Mouse (Mus musculus) heart, embryonic 10.5 days (tissue): Measurements from ENCODE around the gene Sorcs1. TPM values are rescaled to one million over a fixed set of nuclear protein-coding genes. Genes with fewer than 3 reads are reported as not detected.

Experiments
- DNase-seq: peaks from one replicate; pipeline ENCODE4 v3.0.0-alpha.2; 2017; ENCODE audit warnings: low spot score
- H3K27ac ChIP-seq: fragments of 300-500 bp; sonication (generic); 2 replicates; pipeline ENCODE4 v1.5.1; 2016; ENCODE audit warnings: mild to moderate bottlenecking
- H3K27me3 ChIP-seq: fragments of 300-500 bp; sonication (generic); 2 replicates; pipeline ENCODE4 v1.6.1; 2016; ENCODE audit warnings: mild to moderate bottlenecking; ENCODE audit not compliant: poor library complexity, insufficient read depth, severe bottlenecking
- H3K36me3 ChIP-seq: fragments of 300-500 bp; sonication (generic); 2 replicates; pipeline ENCODE4 v1.6.1; 2016; ENCODE audit warnings: mild to moderate bottlenecking, moderate library complexity
- H3K4me1 ChIP-seq: fragments of 300-500 bp; sonication (generic); 2 replicates; pipeline ENCODE4 v1.6.1; 2016; ENCODE audit warnings: mild to moderate bottlenecking
- H3K4me3 ChIP-seq: fragments of 300-500 bp; sonication (generic); 2 replicates; pipeline ENCODE4 v1.5.1; 2016; ENCODE audit warnings: mild to moderate bottlenecking, moderate library complexity
- H3K9me3 ChIP-seq: fragments of 300-500 bp; sonication (generic); 2 replicates; pipeline ENCODE4 v1.6.1; 2016; ENCODE audit warnings: mild to moderate bottlenecking, moderate library complexity
- WGBS: fragments of 180-500 bp; shearing (Covaris S2); methylation state at CpG from one replicate; pipeline ENCODE4 v1.1.7; 2016; 5-methylcytosine and 5-hydroxymethylcytosine counted together
- polyA plus RNA-seq: library from polyadenylated mRNA; unstranded; fragments of >200 nt; fragmentation: Nextera tagmentation; extraction: Ambion mirVana; gene quantifications from 2 replicates; pipeline ENCODE4 v1.2.1, GENCODE M21; 2016

Sorcs1 gene
- polyA plus RNA-seq, 1 experiment from 2014 or later = 2.3 TPM

GRCm38 (mm10) chr19:50220476-50220875 lies 458.0 kb downstream of the Sorcs1 start:
- DNase-seq = no peak
- no peaks in the 10 kb centered on the region for H3K4me1 ChIP-seq
- no peaks in the 10 kb centered on the region for H3K36me3 ChIP-seq
- no peak overlapping the region for H3K4me3 ChIP-seq
- no peak overlapping the region for H3K27ac ChIP-seq
- 73% methylated on average over 5 of the region's 5 CpGs for WGBS
- no peaks in the 10 kb centered on the region for H3K27me3 ChIP-seq
- no peaks in the 10 kb centered on the region for H3K9me3 ChIP-seq

DNA sequence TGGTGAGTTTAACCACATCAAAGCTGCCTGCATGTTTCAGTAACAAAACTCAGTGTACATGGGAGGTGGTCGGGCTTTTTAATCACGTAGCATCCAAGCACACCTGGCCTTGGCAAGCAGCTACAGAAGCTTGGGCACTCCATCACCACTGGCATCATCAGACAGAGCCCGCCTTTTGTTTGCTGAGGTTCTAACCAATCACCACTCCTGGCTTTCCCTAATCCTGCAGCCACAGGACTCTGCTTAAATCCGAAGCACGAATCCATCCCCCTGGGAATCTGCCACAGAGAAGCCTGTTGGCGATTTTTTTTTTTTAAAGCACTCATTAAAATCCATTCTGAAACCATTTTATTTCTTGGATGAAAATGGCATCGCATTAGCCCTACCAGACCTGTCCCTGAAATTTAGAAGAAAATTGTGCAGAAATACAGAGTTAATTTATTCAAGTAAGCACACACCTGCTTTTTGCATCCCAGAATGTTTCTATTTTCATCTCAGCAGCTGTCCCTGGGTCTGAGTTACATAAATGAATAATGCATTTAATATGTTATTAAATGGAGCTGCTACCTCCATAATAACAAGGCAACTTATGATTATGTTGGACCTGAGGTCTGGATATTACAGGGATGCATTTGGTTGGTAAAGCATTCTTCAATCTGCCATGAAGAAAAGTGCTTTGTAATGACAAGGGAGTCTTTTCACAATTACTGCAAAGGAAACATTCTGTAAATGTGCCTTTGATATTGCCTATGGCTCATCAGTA lies 463.8 kb downstream of the Sorcs1 start:
- no peaks in the 10 kb centered on the region for H3K36me3 ChIP-seq
- no peak overlapping the region for H3K4me3 ChIP-seq
- no peaks in the 10 kb centered on the region for H3K27me3 ChIP-seq
- 28% methylated on average over 7 of the region's 7 CpGs for WGBS
- no peaks in the 10 kb centered on the region for H3K9me3 ChIP-seq
- H3K27ac ChIP-seq = no peak overlapping the region
- H3K4me1 ChIP-seq = no peaks in the 10 kb centered on the region
- no peak for DNase-seq

DNA sequence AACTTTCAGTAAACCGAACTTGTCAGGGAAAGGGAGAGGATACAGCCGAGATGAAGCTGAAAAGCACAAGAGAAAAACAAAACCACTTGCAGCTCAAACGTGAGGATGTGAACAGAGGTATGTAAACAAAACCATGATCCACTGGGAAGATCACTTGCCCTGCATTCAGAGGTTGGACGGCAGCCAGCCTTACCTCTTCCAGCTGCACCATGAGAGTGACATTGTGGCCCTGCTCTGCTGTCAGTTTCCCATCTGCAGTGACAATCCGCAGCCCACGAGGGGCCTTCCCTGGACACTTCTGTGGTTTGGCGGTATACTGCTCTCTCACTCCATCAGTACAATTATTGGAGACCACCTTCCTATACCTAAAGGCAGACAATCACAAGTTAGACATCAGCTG lies 468.0 kb downstream of the Sorcs1 start:
- Histone ChIP-seq H3K36me3 (no peaks in the 10 kb centered on the region), H3K4me1 (no peaks in the 10 kb centered on the region), H3K27me3 (no peaks in the 10 kb centered on the region), H3K4me3 (no peak overlapping the region), H3K27ac (no peak overlapping the region), H3K9me3 (no peaks in the 10 kb centered on the region)
- 58% methylated on average over 7 of the region's 7 CpGs for WGBS
- no peak for DNase-seq

DNA sequence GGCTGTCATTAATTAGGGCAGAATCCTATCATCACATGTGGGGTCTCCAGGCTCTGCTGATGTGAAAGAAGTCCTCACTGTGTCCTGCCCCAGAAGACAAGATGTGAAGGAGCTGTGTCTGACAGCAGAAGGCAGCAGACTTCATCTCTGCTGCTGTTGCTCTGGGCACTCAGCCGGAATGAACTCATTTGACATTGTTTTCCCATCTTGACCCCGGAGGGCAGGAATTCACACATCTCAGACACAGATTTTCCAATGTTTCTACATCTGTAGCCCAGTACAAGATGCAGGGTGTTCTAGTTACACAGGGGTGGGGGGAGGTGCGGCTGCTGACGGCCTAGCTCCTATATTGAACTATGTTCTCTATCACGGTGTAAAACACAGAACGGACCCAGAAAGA lies 474.1 kb downstream of the Sorcs1 start:
- WGBS = 72% methylated on average over 6 of the region's 6 CpGs
- H3K9me3 ChIP-seq = no peaks in the 10 kb centered on the region
- no peaks in the 10 kb centered on the region for H3K36me3 ChIP-seq
- no peak for DNase-seq
- no peaks in the 10 kb centered on the region for H3K27me3 ChIP-seq
- no peak overlapping the region for H3K27ac ChIP-seq
- no peak overlapping the region for H3K4me3 ChIP-seq
- no peaks in the 10 kb centered on the region for H3K4me1 ChIP-seq

DNA sequence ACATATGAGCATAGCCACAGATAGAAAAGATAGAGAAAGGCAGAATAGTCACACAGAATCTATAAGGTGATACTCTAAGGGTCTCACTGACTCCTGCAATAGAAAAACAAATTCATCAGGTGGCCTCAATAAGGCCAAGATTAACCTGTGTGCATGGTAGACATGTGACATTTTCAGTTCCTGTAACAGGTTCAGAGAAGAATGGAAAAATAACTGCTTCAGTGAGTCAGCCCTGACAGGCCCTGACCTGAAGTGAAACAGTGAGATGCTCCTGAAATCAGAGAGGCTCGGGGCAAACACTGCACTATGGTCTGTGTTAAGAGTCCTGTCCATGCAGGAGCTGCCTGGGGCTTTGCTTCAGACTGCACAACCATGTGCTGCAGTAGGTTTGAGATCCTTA lies 481.9 kb downstream of the Sorcs1 start:
- no peaks in the 10 kb centered on the region for H3K9me3 ChIP-seq
- WGBS = 78% methylated on average over 1 of the region's 1 CpGs
- H3K4me1 ChIP-seq = no peaks in the 10 kb centered on the region
- DNase-seq = no peak
- no peaks in the 10 kb centered on the region for H3K27me3 ChIP-seq
- no peaks in the 10 kb centered on the region for H3K36me3 ChIP-seq
- H3K27ac ChIP-seq = no peak overlapping the region
- H3K4me3 ChIP-seq = no peak overlapping the region

GRCm38 (mm10) chr19:50185769-50186715 lies 492.4 kb downstream of the Sorcs1 start:
- Histone ChIP-seq H3K4me1 (0 out of 2 replicates have a peak, but pooled peaks cover 3% of the 10 kb centered on the region), H3K27me3 (no peaks in the 10 kb centered on the region), H3K27ac (no peak overlapping the region), H3K36me3 (no peaks in the 10 kb centered on the region), H3K4me3 (no peak overlapping the region), H3K9me3 (no peaks in the 10 kb centered on the region)
- no peak for DNase-seq
- WGBS = 77% methylated on average over 10 of the region's 10 CpGs

- Histone ChIP-seq H3K9me3 (no peaks in the 10 kb centered on the region), H3K4me3 (no peak overlapping the region), H3K27ac (no peak overlapping the region), H3K4me1 (0 out of 2 replicates have a peak, but pooled peaks cover 3% of the 10 kb centered on the region), H3K36me3 (no peaks in the 10 kb centered on the region), H3K27me3 (no peaks in the 10 kb centered on the region)
- WGBS = 47% methylated on average over 21 of the region's 21 CpGs
- no peak for DNase-seq
These were observed 493.4 kb downstream of the Sorcs1 start for GRCm38 (mm10) chr19:50184901-50185623.

GRCm38 (mm10) chr19:50178851-50179250 lies 499.6 kb downstream of the Sorcs1 start:
- no peak for DNase-seq
- no peaks in the 10 kb centered on the region for H3K9me3 ChIP-seq
- WGBS = 81% methylated on average over 4 of the region's 4 CpGs
- no peaks in the 10 kb centered on the region for H3K4me1 ChIP-seq
- H3K27ac ChIP-seq = no peak overlapping the region
- H3K27me3 ChIP-seq = no peaks in the 10 kb centered on the region
- H3K4me3 ChIP-seq = no peak overlapping the region
- H3K36me3 ChIP-seq = no peaks in the 10 kb centered on the region

- no peaks in the 10 kb centered on the region for H3K9me3 ChIP-seq
- H3K27ac ChIP-seq = no peak overlapping the region
- no peaks in the 10 kb centered on the region for H3K4me1 ChIP-seq
- no peaks in the 10 kb centered on the region for H3K36me3 ChIP-seq
- no peaks in the 10 kb centered on the region for H3K27me3 ChIP-seq
- 79% methylated on average over 4 of the region's 4 CpGs for WGBS
- DNase-seq = no peak
- no peak overlapping the region for H3K4me3 ChIP-seq
These were observed 500.3 kb downstream of the Sorcs1 start for GRCm38 (mm10) chr19:50178151-50178550.

DNA sequence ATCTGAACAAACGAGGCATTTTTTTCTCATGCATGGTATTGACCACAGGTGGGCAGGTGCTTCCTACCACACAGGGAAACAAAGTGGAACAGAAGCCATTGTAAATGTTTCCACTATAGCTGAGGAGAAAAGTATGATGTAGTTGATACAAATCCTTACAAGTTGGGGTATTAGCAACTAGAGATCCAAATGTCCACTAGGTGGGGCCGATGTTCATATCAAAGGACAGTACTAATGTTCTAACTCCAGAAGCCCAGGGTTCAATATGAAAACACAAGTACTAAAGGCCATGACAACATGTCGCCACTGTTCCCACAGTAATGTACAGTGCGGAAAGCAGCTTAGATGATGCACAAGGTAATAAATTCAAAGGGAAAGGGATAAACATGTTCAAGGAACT lies 506.6 kb downstream of the Sorcs1 start:
- H3K36me3 ChIP-seq = no peaks in the 10 kb centered on the region
- no peaks in the 10 kb centered on the region for H3K9me3 ChIP-seq
- WGBS = 61% methylated on average over 4 of the region's 4 CpGs
- no peaks in the 10 kb centered on the region for H3K4me1 ChIP-seq
- no peak overlapping the region for H3K4me3 ChIP-seq
- H3K27me3 ChIP-seq = no peaks in the 10 kb centered on the region
- no peak for DNase-seq
- no peak overlapping the region for H3K27ac ChIP-seq

GRCm38 (mm10) chr19:50151111-50151510 lies 527.3 kb downstream of the Sorcs1 start:
- no peak overlapping the region for H3K4me3 ChIP-seq
- no peaks in the 10 kb centered on the region for H3K9me3 ChIP-seq
- no peak overlapping the region for H3K27ac ChIP-seq
- no peaks in the 10 kb centered on the region for H3K4me1 ChIP-seq
- no peak for DNase-seq
- no peaks in the 10 kb centered on the region for H3K27me3 ChIP-seq
- 79% methylated on average over 6 of the region's 6 CpGs for WGBS
- no peaks in the 10 kb centered on the region for H3K36me3 ChIP-seq

DNA sequence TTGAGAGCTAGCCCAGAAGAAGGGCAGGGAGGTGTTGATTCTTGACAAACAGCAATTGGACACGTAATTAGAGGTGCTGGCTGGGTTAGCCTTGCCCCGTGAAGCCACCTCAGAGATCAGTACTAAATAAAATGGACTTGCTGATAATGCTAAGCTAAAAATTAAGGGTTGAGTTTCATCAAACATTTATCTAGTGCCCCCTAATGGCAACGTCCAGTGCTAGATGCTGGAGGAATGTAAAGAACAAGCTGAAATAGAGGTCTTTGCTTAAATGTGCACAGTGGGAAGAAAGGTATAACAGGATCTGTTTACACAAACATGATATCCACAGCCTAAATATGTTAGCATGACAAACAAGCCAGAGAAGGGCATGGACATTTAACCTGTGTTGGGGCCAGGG lies 532.5 kb downstream of the Sorcs1 start:
- DNase-seq = no peak
- no peaks in the 10 kb centered on the region for H3K9me3 ChIP-seq
- H3K4me1 ChIP-seq = no peaks in the 10 kb centered on the region
- H3K36me3 ChIP-seq = no peaks in the 10 kb centered on the region
- no peak overlapping the region for H3K4me3 ChIP-seq
- no peaks in the 10 kb centered on the region for H3K27me3 ChIP-seq
- 39% methylated on average over 3 of the region's 3 CpGs for WGBS
- no peak overlapping the region for H3K27ac ChIP-seq

GRCm38 (mm10) chr19:50141853-50142252 lies 536.6 kb downstream of the Sorcs1 start:
- Histone ChIP-seq H3K27me3 (no peaks in the 10 kb centered on the region), H3K36me3 (no peaks in the 10 kb centered on the region), H3K27ac (no peak overlapping the region), H3K9me3 (no peaks in the 10 kb centered on the region), H3K4me1 (no peaks in the 10 kb centered on the region), H3K4me3 (no peak overlapping the region)
- 69% methylated on average over 8 of the region's 8 CpGs for WGBS
- DNase-seq = no peak
